Mouse (Mus musculus): ENCODE results near the gene Sox10.

DNA sequence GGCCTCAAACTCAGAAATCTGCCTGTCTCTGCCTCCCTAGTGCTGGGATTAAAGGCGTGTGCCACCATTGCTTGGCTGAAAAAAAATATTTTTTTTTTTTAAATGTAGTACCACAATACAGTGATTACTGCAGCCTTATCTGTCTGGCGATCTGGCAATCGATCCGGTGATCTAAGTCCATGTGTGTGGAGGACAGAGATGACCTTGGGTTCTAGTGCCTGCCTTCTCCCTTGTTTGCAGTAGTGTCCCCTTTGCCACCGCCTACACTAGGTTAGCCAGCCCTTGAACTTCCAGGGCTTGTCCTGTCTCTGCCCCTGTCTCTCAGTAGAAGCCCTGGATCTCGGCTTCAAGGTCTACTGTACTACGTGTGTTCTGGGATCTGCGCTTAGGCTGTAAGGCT is 22.8 kb upstream of the Sox10 start:
- TF ChIP-seq POLR2A (IDR thresholded peaks at IDR 0.05; ENCODE audit: borderline replicate concordance, low read depth, low read length) (no peak), CTCF (IDR thresholded peaks at IDR 0.05; ENCODE audit: low read depth, low read length) (no peak)
